Mouse (Mus musculus) spleen, adult 2 months (tissue): Measurements from ENCODE around the gene Hsf5.

Experiments
- CTCF ChIP-seq: fragments of 200-500 bp; IDR thresholded peaks from 2 replicates; pipeline ENCODE4 v1.5.1; 2011; ENCODE audit warnings: mild to moderate bottlenecking, inconsistent platforms; ENCODE audit not compliant: insufficient read depth, insufficient read length, insufficient replicate concordance; ENCODE audit errors: extremely low read depth
- POLR2A ChIP-seq: fragments of 200-500 bp; IDR thresholded peaks from 2 replicates; pipeline ENCODE4 v1.6.1; 2011; ENCODE audit warnings: low read depth, low read length, inconsistent platforms

DNA sequence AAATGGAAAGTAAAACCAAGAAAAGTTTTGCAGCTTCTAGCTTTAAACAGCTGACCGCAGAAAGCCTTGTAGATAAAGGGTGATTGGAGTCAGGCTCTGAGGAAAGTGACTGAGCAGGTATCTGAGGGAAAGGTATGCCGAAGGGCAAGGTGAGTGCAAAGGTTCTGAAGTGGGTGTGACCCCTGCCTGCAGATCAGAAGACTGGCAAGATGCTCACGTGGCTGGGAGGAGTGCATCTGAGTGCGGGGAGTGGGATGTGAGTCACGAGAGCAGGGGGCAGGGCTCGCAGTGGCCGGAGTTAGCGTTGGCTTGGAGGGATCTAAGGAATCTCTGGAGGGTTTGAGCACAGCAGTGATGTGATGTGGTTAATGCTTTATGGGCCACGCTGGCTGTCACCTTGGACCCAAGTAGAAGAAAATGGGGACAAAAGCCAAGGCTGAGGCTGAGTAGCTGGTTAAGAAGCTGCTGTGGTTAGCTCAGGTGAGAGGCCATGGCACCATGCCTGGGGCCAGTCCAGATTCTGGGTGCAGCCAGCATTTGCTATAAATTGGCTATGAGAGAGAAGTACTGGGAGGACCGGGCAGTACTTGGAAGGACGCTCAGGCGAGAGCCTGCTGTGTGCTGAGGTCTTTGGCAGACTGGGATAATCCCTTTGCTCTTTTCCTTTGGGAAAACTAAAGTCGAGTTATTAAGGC lies 17.4 kb upstream of the Hsf5 start:
- TF ChIP-seq POLR2A, result no peak
- TF ChIP-seq CTCF, result no peak
